Mouse (Mus musculus) layer of hippocampus, postnatal 10 days (tissue): ENCODE data around the gene Fgg. TPM values are rescaled to one million over a fixed set of nuclear protein-coding genes. Genes with fewer than 3 reads are reported as not detected.

ENCODE experiments used
- DNase-seq, 2 experiments: peaks; one replicate each; pipeline ENCODE4 v3.0.0; 2021; ENCODE audit warnings: low spot score in 2 of 2
- long read RNA-seq: library from polyadenylated mRNA; stranded (forward); transcript quantifications from one replicate; pipeline ENCODE4 v2.0.0, GENCODE M21; 2023
- total RNA-seq, 2 experiments: library from RNA; stranded (reverse); gene quantifications; 2 replicates each; pipeline ENCODE4 v1.2.3; 2021

Gene Fgg
- total RNA-seq = not detected
- long read RNA-seq = 0 reads

DNA sequence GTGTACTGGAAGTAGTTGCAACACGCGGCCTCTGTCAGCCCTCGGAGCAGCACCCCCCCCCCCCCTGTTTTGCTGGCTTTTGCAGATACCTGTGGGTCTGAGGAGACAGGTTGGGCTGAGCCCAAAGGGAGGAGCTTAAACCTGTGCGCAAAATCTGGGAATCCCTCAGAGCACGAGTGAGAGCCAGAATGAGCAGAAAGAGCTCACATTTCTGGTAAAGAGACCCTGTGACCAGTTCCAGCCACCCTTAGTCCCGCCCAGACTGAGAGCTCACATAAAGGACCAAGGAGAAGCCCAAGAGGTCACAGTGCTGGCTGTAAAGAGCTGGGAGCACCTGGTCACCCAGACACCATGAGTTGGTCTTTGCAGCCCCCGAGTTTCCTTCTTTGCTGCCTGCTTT is at the start of gene Fgg:
Gene Fgg, plus strand, starts transcription at position 168 of the 400 bp plus-strand sequence.
- no peak for DNase-seq

DNA sequence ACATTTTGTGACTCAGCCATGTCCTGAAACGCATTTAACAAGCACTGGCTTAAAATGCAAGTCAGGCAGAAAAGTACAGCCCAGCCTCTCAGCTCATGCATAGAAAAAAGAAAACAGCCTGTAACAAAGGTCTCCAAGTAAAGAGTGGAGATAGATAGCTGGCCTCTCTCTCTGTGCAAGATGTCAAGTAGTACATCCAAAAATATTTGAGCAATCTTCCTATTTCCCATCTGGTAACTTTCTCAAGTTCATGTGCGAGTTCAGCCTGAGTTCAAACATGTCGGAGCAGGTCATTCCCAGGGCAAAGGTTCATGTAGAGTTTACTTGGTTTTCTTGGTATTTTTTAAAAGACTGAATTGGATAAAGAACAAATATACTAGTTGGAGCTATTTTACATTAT is 36.5 kb upstream of the Fgg start:
- DNase-seq = no peak

DNA sequence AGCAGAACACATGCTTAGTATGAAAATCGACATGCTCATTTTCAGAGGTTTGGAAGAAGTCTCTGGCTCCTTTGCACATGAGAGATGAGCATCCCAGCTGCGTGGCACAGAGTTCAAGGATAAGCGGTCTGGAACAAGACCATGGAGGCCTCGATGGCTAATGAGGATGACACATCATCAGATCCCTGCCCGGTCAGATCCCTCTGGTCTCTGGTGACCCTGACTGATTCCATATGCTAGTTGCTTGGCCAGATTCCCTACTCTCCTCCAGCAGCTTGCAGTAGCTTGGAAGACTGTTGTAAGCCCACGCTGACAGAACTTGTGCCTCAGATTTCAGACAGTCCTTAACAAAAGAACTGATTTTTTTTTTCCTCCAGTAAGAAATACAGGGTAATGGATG is 26.7 kb upstream of the Fgg start:
- DNase-seq = peak in 1 of 2 experiments; percentile 16

DNA sequence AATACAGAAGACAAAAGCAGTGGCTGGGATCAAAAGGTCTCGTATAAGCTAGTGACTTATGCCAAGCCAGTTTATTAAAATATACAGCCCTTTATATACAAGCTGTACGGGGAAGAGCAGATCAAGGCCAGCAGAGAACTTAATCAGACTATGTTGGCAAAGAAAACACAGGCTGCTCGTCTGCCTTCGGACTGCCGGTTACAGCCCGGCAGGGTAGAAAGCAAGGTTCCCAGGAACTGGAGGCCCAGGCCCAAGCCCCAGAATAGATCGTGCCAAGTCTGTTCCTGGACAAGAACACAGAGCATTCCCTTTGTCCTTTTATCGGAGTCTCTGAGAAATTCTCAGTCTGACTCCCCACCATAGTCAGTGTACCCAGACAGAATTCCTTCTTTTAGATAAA is 25.7 kb upstream of the Fgg start:
- no peak for DNase-seq

DNA sequence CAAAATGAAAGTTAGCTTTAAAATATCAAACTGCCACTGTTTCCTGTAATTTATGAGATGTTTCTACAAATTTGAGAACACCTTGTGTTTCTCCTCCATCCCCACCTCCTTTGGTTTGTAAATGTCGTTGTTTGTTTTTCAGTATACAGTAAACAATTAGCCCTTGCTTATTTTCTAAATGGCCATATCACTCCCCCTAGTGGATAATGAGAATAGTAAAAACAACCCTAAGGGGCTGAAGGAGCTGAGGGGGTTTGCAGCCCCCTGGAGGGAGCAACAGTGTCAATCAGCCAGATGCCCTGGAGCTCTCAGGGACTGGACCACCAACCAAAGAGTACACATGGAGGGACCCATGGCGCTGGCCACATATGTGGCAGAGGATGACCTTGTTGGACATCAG is 22.7 kb upstream of the Fgg start:
- DNase-seq = no peak

DNA sequence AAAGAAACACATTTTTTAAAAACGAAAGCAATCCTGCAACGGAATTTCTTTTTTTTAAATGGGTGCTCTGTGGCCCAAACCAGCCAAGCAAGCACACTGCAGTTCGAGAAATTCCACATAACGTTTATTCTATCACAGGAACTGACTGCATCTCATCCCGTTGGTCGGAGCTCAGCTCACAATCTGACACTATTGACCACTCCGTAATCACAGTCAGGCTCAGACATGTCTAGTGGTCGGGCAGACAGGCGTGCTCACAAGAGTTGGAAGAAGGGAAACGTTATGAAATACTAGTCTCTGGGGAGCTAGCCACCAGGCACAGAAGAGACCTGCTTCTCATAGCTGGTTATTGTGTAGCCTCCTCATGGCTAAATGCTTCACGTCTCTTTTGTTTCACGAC is 15.6 kb upstream of the Fgg start:
- no peak for DNase-seq

DNA sequence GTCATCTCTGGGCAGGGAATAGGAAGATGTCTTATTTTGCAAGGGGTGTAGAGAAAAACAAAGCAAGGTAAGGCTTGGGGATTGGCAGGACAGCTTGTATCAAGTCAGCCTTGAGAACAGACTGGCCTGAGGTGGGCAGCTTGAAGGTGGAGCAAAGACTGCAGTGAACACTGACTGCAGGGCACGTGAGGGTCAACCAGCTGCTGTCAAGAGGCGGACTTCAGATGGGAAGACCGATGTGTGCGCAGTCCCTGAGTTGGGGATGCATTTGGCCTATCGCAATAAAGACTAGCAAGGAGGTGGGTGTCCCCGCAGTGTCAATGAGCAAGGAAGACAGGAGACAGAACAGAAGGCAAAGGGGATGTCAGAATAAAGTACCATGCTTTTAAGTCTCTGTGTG is 14.6 kb upstream of the Fgg start:
- no peak for DNase-seq

DNA sequence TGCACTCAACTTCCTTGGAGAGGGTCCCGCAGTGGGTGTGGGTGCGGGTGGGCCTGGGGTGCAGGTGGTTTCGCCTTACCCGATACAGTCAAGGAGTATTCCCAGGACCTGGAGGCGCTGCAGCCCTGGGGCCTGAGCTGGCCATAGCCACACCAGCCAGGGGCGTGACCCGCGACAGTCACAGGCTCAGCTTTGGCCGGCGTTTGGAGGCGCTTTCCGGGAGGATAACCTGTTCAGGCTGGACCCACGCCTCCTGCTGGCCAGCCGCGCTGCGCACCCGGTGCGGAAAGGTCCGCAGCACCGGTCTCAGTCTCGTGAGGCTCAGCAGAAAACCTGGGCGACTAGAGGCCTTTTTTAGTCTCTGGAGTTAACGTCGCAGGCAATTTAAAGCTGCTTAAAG is 12.2 kb upstream of the Fgg start:
- DNase-seq = peak; percentile 26 to 42

DNA sequence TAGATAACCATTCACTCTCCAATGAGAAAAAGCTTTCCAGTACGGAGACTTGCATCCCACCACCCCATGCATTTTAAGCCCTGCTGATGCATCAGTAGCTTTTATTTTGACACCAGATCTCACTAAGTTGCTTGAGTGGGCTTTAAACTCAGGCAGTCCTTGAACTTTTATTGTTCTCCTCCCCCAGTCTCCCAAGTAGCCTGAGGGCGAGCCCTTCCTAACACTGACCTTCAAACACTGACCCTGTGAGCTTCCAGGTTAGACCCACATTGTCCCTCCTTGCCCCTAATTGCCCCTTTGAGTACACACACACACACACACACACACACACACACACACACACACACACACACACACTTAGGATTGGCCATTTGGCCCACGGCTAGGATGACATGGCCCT is 10.9 kb upstream of the Fgg start:
- no peak for DNase-seq

DNA sequence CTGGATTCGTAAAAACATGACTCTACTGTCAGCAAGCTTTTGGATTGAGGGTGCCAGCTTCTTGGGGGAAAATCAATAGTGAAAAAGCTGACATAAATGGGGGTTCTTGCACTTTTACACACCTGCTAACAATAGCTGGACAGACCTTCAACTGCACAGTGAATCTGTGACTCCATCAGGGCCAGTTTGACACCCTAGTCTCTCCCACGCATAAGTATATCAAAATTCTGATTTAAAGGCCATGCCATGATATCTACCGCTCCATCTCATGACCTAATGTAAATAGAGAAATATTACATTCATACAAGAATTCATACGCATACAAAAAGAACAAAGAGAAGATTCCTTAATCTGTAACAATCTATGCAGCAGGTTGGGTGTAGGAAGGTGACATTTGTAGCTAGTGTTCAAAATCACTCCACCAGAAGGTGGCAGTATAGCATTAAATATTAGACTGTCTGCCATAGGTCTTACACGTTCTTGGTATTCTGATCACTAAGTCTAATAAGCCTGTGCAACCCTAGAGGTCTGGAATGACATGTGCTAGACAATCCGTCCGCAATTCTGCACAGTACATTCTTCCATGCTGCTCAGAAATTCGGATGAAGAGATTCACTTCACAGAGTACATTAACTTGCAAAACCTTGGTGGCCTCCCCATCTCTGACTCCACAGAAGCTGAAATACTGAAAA is 8.6 kb upstream of the Fgg start:
- DNase-seq = peak; percentile 42 to 60

DNA sequence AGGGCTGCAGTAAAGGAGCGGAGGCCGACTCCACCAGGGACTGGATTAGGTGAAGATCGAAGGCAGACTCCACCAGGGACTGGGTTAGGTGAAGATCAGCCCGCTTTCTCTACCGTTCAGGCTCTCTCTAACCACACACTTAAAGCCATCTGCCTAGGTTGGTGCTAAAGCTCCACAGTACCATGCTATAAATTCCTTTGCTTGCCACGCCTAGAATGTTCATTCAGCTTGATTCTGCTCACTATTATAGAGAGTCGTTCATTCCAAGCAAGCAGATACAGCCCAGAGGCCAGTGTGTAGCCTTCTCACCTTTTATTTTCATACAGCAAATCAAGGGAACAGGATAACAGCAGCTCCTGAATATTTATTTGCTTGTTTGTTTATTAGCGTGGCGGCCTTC is 7.5 kb upstream of the Fgg start:
- DNase-seq = no peak

DNA sequence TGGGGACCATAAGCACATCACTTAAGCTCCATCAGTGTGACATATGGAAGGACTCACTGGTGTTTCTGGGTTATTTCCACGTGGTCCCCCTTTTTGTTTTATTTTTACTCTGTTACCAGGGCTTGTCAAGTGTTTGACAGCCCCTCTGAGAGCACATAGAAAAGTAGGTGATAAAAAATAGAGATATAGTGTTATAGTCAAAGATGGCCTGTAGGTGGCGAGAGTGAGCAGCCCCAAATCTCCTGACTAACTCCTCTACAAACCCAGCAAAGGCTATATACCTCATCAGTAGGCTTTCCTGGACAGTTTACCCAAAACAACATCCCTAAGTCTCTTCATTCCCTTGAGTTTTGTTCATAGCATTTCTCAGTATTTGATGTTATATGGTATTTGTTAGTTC is 5.3 kb upstream of the Fgg start:
- peak; percentile 50 to 53 for DNase-seq

DNA sequence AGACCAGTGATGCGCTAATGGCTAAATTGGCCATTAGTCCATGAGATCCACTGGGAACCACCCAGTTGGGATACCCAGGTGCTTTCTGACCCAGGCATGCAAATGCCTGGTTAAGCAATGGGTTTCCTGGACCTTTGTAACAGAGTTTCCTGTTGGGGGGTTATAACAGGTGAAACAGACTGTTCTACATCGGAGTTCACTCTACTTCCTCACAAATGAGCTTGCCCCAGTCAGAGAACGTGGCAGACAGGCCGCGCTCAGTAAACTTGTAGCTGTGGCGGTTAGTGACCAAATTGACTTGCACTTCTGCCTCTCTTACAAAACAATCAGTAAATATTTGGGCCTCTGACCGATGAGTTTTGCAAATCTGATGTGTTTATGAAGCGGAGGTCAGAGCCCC is 4.5 kb upstream of the Fgg start:
- DNase-seq = no peak

DNA sequence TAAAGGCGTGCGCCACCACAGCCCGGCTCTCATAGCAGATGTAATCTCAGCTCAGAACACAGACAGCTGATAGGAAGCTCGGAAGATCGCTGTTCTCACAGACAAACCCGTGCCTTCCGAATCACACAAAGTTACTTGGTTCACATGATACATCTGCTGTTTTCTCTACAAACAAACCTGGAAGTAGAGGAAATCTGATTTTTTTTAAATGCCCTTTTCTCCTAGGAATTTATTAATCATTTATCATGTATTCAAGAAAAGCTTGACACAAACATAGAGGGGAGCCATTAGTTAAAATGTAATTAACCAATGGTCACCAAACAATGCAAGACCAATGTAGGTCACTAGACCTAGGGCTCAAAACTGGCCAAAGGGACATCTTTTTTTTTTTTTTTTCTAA is 2.7 kb upstream of the Fgg start:
- DNase-seq = no peak

DNA sequence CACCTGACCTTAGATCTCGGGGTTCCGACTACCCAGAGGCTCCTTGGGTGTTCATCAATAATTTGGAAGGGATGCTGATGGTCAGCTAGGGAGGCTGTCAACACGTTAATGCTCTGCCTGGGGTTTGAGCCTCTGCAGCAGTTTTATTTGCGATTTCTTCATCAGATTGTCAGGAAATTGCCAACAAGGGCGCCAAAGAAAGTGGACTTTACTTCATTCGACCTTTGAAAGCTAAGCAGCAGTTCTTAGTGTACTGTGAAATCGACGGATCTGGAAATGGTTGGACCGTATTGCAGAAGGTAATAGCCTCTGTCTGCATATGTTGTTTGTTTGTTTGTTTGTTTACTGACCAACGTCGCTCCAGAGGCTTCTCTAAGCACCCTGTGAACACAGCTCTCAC is 2.8 kb downstream of the Fgg start:
- DNase-seq = no peak

DNA sequence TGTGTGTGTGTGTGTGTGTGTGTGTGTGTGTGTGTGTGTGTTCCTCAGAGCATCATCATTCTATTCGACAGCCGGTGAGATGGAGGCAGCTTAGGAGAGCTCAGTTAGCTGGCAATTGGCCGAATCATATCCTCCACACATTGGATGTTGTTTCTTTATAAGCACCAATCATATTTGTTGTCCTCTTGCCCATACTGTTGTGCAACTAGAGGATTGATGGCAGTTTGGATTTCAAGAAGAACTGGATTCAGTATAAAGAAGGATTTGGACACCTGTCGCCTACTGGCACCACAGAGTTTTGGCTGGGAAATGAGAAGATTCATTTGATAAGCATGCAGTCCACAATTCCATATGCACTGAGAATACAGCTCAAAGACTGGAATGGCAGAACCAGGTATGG is 3.6 kb downstream of the Fgg start:
- no peak for DNase-seq

DNA sequence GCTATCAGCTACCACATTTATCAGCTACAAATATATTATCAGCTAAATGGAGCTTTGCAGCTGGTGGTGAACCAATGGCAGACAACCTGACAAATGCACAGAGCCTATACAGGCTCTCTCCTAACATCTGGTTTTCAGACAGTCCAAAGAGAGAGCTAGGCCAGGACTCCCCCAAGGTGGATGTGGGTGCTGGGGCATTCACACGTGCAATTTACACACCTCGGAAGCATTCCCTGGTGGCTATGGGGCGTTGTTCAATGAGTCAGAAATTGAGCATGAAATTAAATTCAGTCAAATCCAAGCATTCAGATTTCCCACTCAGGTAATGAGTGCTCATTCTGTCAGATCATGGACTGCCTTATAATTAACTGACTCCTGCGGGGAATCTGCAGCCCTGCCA is 4.0 kb downstream of the Fgg start:
- no peak for DNase-seq

DNA sequence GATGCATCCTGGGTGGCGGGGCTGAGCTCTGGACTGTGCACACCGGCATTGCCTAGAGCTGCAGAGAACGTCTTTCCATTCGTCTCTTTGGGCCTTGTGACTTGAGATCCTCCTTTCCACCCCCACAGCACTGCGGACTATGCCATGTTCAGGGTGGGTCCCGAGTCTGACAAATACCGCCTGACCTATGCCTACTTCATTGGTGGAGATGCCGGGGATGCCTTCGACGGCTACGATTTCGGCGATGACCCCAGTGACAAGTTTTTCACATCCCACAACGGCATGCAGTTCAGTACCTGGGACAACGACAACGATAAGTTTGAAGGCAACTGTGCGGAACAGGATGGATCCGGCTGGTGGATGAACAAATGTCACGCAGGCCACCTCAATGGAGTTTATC is 5.1 kb downstream of the Fgg start:
- DNase-seq = no peak

DNA sequence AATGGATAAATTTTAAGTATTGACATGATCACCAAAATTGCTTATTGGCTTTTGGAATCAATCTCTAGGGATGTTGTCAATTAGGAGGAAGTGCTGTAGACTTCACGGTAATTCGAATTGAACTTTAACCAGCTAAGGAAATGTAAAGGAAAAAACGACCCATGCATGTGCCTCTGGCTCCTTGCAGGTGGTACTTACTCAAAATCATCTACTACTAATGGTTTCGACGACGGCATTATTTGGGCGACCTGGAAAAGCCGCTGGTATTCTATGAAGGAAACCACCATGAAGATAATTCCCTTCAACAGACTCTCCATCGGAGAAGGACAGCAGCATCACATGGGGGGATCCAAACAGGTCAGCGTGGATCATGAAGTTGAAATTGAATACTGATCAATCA is 6.4 kb downstream of the Fgg start:
- no peak for DNase-seq

DNA sequence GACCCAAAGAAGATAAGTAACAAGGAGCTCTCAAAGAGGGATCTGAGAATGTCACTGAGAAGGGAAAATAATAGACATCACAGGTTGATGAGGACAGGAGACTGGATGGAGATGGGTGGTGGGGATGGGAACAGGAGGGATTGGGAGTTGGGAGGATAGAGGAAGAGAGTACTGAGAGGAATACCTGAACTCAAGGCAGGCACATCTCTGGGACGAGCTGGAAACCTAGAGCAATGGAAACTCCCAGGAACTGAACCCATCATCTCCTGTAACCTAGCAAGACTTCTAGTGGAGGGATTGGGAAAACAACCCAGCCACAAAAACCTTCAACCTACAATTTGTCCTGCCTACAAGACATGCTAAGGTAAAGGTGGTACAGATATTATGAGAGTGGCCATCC is 8.7 kb downstream of the Fgg start:
- no peak for DNase-seq

DNA sequence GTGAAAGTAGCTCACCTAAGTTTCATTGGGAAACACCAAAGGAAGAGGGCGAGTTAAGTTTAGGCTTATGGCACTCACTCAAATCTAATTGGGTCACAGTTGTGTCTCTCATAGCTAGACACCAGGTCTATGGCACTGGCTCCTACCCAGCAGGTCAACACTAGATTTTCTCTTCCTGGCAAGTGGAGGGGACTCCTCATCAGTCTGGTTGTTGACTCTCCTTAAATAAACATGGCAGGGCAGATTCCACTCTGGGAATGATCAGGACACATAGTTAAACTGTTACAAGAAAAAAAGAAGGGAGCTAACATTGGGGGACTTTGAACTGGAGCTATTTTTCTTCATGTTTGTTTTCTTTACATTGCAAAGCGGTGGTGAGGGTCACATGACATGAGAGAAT is 12.9 kb downstream of the Fgg start:
- DNase-seq = no peak

DNA sequence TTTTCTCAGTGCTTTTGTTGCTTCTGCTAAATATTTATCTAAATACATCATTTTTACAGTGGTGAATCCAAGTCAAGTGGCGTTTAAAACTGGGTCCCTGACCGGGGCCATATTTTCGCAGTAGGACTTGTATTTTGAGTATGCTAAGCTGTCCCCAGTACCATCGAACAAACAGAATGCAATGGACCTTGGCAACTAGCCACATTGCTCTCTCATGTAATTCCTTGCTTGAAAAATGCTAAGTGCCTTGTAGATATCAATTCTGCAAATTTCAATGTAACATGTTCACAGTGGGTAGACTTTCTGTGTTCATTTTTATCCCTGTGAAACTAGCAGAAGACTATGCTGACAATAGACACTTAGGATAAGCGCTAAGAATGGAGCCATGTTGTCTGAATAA is 13.7 kb downstream of the Fgg start:
- DNase-seq = no peak

DNA sequence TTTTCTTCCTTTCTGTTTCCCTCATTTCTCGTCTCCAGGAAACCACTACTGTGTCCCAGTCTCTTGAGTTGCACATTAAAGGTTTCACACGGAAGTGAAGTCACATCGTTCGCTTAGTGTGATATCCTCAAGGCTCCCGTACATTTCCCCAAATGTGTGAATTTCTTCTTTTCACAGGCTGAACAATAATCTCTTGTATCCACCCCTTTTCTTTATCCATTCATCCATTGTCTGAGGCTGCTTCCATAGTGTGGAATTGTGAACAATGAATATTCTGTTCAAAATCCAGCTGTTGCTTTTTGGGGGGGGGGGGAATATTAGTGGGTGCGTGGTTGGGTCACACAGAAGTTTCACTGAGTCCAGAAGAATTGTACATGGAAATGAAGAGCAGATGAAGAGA is 17.5 kb downstream of the Fgg start:
- DNase-seq = no peak
